Mouse (Mus musculus): ENCODE measurements at regions not wholly inside any gene's neighbourhood (a gene's known extent, or its start where the extent isn't known, plus 50 kb on each side); places are given as distances from the start of the nearest gene placed in this dataset.

DNA sequence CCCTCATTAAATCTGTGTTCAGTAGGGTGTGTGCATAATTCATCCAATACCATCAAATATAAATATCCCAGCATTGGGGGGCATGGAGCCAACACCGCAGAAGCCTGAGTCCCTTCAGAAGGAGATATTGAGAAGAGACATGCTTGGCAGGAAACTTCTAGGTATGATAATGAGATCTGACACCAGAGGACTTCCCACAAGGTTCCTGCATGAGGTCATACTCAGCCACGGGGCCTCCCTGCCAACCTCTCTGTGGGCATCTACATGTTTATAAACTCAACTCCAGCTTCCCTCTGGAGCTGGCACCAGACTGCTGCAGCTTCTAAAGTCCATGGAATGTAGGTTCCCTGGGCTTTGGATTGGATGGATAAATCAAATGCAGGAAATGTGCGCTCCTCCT is 587.4 kb upstream of the Kdm8 start:
- no peak for DNase-seq (ENCODE audit: low spot score in 2 of 2)

DNA sequence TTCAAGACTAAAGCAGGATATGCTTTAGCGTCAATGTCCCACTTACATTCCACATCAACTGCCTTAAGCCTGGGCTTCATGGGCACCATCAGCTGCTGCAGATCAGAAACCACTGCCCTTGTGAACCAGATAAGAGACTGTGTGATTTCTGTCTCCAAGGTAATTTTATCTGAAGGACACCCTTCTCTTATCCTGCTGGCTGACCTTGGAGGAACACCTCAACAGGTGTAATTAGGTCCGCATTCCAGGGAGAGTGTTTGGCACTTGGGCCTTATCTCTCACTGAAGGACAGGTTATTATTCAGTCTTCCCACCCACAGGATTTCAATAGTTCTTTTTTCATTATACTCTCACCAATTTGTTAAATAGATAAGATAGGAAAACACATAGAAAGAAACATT is 583.1 kb upstream of the Kdm8 start:
- no peak for DNase-seq (ENCODE audit: low spot score in 2 of 2)

DNA sequence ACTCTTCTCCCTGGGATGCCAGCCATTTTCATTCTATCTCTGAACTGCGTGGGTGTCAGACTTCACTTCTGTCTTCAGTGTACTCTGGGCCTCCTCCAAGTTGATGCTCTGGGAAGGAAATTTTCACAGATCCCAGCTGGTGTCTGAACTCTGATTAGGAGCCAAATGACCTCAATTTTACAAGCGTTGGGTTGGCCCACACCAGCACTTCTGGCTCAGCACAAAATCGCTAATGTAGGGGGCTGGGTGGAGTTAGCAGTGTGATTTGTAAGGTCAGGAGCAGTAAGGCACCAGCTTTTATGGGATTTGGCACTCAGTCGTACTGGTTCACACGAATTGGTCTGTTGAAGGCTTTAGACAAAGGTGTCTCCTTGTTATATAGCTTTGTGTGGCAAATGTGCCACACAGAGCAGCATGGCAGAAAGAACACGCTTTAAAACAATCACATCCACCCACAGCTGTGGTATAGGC is 576.3 kb upstream of the Kdm8 start:
- DNase-seq (ENCODE audit: low spot score in 2 of 2): no peak

DNA sequence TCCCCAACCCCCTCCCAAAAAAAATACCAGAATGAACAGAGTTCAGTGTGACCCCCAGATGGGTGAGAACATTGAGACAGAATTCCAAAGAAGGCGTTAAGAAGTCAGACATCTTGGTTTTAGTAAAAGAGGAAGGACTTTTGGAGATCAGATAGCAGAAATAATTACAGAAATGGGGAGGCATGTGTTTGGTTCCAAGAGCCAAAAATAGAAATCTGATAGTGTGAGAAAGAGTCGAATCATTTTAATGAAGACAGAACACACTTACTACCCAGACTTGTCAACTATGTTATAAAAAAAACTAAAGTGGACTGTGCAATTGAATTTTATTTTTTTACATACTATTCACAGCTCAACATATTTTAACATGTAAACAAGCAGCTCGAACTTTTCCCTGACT is 575.9 kb upstream of the Kdm8 start:
- no peak for DNase-seq (ENCODE audit: low spot score in 2 of 2)

DNA sequence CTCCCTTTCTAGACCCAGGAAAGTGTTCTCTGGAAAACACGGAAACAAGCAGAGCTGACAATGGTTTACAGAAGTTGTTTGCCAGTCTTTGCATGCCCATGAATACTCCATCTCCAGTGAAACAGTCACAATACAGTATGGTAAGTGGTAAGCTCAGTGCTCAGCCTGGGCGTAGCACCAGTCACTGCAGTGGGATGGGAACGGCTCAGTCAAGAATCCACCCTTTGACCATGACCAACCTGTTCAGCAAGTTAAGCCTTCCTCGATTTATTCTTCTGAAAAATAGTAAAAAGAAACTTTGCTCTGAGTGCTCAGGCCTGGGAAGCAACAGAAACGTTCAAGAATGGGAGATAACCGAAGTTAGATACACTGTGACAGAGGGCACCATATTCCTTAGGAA is 563.7 kb upstream of the Kdm8 start:
- DNase-seq (ENCODE audit: low spot score in 2 of 2): no peak

DNA sequence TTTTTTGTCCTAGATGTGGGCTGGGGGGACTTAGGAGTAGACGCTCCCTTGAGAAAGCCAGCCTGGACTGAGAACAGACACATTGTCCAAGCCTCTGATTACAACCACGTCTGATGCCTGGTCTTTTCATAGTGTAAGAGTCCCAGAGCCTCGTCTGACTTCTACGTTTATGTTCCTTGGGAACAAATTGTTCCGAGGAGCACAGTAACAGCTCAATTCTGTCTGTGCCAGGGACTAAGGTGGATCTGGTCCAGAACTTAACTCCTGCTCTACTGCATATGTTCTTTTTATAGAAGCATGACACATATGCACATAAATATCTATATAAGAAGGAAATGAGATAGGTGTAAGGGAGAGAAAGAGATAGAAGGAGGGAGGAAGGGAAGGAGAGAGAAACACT is 537.2 kb upstream of the Kdm8 start:
- no peak for DNase-seq (ENCODE audit: low spot score in 2 of 2)

DNA sequence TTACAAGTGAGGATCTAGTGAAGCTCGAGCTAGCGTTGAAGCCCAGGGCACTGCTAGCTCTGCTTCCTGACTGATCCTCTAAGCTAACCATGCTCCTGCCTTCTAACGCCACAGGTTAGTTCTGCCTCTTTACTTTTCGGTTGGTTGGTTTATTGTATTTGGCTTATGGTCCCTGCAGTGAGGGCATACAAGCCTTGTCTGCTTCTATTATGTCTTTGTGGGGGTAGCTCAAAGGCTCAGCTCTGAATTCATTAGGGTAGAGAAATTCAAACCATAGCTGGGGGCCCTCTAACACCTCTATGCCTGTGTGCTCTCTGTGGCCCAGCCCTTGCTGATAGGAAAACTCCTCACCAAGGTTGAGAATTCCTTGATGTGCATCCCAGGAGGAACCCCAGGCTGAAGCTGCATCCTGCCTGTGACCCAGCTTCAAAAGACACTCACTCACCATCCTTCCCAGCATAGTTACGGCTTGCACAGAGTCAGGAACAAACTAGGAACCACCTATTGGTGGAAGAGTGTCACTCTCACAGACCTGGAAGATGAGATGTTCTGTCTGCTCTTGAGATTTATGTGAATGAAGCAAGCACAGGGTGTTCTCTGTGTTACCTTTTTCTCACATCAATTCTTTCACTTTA is 536.7 kb upstream of the Kdm8 start:
- DNase-seq (ENCODE audit: low spot score in 2 of 2): no peak

DNA sequence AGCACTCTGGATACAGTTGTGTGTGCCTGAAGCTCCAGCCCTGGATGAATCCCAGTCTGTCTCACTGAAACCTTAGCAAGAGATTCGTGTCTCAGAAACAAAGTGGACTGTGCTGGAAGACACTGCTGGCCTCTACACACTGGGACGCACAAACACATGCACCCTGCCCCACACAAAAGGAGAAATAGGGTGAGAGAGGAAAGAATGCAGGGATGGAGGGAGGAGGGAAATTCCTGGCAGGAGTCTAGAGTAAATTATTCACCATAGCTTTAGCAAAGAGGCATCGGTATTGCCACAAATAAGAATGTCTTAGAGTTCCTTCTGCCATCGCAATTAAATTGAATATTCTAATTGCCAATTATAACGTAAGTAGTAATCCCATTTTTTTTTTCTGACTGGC is 530.4 kb upstream of the Kdm8 start:
- DNase-seq (ENCODE audit: low spot score in 2 of 2): no peak

DNA sequence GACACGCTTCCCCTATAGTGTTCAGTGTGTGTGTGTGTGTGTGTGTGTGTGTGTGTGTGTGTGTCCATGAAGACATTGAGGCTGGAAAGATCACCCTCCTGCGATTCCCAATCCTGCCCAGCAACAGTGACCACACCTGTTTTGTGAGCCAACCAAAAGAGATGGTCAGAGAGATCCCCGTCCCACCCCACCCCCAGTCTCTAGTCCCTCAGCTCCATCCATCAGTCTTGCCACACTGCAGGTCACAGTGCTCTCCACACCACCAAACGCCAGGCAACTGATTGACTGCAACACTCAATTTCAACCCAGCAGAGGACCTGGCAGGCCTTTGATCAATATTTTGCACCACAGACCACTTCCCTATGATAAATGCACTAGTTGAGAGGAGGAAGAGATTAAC is 530.0 kb upstream of the Kdm8 start:
- no peak for DNase-seq (ENCODE audit: low spot score in 2 of 2)

DNA sequence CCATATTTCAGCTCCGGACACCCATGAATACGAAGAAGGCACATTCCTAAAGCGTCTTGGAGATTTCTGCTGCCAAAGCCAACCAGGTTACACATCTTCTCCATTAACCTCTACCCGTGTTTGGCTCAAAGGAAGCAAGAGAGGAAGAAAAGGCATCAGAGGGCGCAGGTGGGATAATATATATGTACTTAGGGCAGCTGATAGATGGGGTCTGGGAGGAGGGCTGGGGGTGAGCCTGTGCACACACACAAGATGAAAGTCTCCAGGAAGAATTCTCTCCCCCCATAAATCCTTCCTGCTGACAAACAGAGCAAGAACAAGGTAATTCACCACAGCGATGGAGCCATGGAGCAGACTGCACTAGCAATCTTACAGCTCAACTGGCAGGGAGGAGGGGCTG is 529.5 kb upstream of the Kdm8 start:
- DNase-seq (ENCODE audit: low spot score in 2 of 2): no peak

DNA sequence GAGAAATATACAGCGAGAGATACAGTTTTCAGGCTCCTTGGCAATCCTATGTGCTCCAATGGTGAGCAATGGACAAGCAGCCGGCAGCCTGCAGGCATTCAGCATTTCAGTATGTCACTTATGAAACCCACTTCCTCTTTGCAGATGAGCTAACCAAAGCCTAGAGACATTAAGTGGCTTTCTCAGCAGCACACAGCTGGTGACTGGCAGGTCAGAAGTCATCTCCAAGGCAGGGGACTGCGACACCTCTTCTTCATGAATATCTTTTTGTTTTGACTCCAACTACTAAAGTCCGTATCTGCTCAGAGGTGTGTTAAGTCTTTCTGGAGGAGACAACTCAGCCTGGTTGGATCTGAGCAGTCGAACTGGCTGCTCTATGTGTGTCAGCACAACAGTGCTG is 528.8 kb upstream of the Kdm8 start:
- DNase-seq (ENCODE audit: low spot score in 2 of 2): no peak

DNA sequence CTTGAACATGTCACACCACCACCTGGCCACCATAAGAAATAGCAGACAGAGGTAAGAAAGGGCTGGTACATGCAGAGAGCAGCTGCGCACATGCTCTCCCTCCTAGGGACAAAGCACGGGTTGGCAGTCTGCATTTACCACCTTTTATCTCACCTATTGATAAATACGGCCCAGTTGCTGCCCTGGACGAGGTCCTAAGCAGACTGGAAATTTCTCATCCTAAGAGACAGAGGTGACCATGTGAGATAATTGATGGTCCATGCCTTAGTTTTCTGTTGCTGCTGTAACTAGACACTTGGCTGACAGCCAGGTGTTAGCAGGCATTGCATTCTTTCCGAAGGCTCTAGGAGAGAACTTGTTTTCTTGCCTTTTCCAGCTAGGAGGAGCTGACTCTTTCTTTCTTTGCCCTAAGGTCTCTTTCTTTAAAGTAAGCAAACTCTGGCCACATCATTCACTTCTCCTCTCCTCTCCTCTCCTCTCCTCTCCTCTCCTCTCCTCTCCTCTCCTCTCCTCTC is 526.8 kb upstream of the Kdm8 start:
- no peak for DNase-seq (ENCODE audit: low spot score in 2 of 2)

DNA sequence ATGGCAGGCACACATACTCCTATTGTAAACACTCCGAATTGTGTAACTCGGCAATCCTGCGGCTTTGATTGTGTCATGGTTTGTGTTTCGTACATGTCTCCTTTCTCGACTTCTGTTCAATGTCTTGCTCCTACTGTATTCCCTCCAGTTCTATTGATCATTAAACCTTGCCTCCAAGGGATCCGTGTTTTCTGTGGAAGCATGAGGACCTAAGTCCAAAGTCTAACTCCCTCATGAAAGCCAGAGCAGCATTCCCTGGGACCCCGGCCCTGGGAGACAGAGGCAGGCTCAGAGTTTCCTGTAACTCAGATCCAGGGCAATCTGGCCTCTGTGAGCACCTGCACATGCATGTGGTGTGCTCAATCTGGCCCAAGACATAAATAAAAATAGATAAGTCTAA is 521.7 kb upstream of the Kdm8 start:
- DNase-seq (ENCODE audit: low spot score in 2 of 2): no peak

DNA sequence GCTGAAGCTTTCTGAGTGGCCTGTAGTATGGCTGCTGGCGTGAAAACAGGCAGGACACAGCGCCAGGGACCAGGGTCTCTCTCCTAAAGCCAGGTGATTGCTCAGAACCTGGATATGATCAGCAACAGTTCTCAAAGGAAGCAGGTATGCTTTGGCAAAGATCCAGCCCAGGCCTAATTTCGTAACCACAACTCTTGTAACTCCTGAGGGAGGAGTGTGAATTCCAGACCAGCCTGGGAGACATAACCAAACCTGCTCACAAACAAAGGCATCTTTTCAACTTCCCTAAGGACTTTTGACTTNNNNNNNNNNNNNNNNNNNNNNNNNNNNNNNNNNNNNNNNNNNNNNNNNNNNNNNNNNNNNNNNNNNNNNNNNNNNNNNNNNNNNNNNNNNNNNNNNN is 510.9 kb upstream of the Kdm8 start:
- DNase-seq (ENCODE audit: low spot score in 2 of 2): no peak

DNA sequence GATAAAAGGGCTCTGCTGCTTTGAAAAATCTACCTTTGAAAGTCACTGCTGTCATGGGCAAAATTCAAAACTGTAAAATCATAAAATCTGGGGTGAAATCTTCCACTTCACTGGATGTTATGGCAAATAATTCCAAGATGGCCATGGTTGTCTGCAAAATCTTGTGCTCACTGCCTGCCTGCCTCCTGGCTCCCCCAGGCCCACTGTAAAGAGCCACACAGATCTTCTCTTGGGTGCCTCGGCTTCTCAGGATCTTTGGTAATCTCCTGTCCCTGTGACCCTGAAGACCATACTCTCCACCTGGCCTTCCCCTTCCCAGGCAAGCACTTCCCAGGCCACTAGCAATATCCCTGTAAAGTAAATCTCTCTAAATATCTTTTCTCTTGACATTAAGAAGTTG is 505.1 kb upstream of the Kdm8 start:
- no peak for DNase-seq (ENCODE audit: low spot score in 2 of 2)

DNA sequence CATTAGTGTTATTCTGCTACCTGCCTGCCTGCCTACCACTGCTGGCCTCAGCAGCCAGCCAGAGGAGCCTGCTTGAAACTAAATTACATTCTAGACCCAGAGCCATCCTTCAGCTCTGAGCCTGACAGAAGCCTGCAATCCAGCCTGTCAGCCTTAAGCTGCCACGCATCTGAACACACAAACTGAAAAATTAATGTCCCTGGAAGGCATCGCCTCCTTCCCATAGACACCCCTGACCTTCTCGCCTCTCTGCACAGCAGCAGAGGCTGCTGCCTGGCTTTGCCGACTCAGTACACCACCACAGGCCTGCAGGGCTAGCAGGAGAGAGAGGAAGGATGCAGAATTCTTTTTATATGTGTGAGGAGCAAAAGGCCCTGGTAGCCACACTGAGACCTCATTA is 502.9 kb upstream of the Kdm8 start:
- DNase-seq (ENCODE audit: low spot score in 2 of 2): no peak

DNA sequence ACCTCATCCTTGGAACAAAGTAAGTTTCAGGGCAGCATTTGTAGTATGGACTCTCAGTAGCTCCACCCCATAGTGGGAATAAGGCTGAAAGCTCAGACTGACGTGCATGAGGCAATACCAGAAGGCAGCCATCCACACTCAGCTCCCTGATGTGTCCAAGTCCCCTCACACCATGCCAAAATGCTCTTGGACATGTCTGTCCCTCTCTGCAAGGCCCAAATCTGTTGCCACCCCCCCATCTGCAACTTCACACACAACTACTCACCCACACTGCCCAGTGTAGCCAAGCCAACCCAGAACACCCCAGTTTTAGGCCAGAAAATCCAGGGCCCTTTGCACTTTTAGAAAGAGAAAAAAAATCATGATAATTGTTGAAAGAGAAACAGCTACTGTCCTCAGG is 498.1 kb upstream of the Kdm8 start:
- DNase-seq (ENCODE audit: low spot score in 2 of 2): no peak

DNA sequence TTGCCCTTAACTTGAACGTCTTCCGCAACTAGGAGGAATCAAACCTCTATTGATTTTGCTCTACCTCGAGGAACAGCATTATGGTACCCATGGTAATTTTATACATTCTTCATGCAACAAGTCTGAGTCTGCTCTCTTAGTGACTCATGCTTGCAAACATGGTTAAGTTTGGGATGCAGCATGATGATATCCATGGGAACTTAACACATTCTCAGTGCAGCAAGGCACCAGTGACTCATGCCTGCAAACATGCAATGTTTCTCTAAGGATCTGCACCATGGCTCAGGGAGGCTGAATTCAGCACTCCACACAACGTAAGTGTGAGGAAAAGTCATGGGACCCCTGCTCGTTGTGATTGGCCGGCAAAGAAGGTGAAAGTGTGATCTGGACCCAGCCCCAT is 487.1 kb upstream of the Kdm8 start:
- no peak for DNase-seq (ENCODE audit: low spot score in 2 of 2)

DNA sequence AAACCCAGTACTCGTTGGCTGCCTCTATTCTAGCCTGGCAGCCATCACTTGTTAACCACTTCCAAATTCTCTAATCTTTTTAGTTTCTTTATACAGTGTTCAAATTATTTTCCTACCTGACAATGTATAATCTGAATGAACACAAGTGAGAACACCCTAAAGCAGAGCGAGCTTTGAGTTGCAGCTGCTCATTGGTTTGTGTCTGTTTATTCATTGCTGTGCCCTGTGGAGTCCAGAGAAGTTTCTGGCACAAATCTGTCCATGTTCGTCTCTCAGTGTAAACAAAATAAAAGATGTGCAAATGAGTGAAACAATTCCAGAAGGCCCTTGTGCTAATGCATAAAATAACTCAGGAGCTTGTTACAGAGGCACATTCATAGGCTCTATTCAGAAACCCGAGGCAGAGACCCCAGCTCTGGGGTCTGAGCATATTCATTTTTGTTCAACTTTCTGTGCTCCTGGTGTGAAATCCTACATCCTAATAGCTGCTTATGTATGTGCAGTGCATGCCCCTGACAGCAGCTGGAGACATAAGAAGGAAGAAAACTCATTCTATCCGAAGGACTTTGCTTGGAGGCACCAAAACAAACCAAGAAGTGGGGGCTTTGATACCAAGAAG is 469.5 kb upstream of the Kdm8 start:
- no peak for DNase-seq (ENCODE audit: low spot score in 2 of 2)

DNA sequence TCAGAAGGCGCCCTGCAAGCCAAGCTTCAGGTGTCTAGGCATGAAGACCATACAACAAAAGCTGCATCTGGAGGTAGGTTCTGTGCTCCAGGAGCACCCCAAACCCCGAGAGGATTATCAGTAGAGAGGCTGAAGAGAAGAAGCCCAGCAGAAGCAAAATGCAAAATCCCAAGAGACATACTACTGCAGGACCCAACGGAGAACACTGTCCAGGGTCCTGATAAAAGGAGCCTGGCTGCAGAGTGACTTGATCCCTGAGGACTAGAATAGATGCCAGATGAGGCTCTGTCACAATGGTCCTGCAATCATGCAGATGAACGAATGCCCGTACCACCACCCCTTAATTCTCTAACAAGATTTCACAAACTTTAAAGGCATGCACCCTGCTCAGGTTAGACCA is 455.0 kb upstream of the Kdm8 start:
- no peak for DNase-seq (ENCODE audit: low spot score in 2 of 2)

DNA sequence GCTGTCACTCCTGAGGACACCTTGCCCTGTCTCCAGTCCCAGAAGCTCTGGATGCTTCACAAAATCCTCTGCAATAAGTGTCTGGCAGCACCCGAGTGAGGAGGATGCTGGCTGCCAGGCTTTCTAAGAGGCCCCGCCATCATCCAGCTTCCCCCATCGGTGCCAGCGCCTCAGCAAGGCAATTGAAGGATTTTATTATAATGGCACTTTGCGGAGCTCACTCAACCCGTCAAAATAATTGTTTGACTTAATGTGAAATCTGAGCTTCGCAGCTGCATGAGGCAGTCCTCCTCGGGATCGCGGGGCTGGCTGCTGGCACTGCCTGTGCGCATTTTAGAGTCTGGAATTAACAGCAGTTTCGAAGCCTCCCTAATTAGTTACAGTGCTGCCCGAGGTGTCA is 453.8 kb upstream of the Kdm8 start:
- no peak for DNase-seq (ENCODE audit: low spot score in 2 of 2)

DNA sequence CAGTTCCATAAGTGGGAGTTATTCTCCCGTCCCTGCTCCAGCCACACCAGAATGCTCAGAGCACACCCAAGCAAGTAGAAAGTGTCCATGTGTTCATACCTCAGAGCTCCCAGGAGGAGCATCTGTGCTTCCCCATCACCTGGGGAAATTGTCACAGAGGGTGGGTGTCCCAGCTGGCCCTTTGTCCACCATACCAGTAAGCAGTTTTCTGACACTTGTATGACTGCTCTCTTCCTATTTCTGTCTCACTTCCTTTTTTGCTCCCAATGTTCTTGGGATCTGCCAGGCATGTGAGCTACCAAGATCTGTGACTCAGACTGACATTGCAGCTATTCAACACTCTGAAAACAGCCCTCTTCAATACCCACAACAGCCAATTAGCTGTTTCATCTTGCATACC is 447.9 kb upstream of the Kdm8 start:
- DNase-seq (ENCODE audit: low spot score in 2 of 2): no peak

DNA sequence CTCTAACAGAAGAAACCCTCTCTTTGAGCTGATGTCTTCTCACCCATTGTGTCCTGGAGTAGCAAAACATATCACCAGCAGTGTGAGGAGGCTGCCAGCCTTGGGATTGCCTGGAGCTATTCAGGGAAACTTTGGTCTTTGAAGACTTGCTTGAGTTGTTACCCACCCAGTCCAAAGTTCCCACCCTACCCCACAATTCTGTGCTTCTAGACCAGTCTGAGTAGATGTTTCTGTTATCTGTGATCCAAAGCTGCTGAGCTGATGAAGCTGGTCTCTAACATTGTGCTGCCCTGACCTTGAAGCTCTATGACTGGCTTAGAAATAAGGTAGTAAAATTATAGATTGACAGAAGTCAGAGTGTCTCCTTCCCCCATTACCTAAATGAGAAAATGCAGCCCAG is 443.8 kb upstream of the Kdm8 start:
- no peak for DNase-seq (ENCODE audit: low spot score in 2 of 2)

DNA sequence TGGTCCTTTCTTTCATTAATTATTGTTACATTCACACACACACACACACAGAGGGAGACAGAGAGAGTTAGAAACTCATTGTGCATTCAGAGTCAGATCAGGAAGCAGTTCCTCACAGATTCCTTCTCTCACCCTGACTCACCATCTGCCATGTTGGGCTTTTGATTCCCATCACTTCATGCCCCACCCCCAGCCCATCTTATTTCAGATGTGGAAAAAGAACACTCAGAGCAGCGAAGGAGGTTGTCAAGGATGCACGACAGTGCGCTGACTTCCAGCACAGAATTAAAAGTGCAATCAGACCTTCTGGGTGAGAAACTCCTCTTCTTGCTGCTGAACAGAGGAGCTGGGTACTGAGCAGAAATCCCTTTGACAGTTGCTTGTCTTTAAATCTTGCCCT is 438.8 kb upstream of the Kdm8 start:
- DNase-seq (ENCODE audit: low spot score in 2 of 2): no peak
